In genomic region chr17:26113181-26113948, GRCm38 (mm10) we compare ENCODE assay signal across 8 mouse cellular contexts. TPM values are rescaled to one million over a fixed set of nuclear protein-coding genes. Genes with fewer than 3 reads are reported as not detected.
DNase-seq lines count a peak whose midpoint lies in the region; ATAC-seq lines count a peak whose summit lies in the region.

Tmem8 (plus strand) TSS chr17:26113299.

- intact Hi-C loops in left cerebral cortex, postnatal 36 days (cut with DNase I) = no loop called here

- ATAC-seq in inflammation-experienced regulatory T-cells, adult 6 months = peak; percentile 85
- ATAC-seq in megakaryocyte-erythroid progenitor cell, adult 5-6 weeks (replicated peaks; ENCODE audit: low FRiP score, low TSS enrichment, poor library complexity, severe bottlenecking) = peak; percentile 31; the same call in 1 of the 2 replicates

- peak; percentile 72 for DNase-seq in R1 (ENCODE audit: low read depth, low spot score)
- peak; percentile 84 to 86 for DNase-seq in cerebellum, postnatal 10 days
- peak; percentile 63 to 65 for DNase-seq in frontal cortex, postnatal 36 days (ENCODE audit: low spot score in 2 of 2)
- DNase-seq in left cerebral cortex, postnatal 36 days (ENCODE audit: low spot score in 2 of 2) = peak; percentile 67 to 76
- DNase-seq in right cerebral cortex, postnatal 25 days = peak; percentile 81
- no peak for DNase-seq in c-Kit-positive CD71-positive TER-119-positive erythroid progenitor cells, embryonic 14.5 days (ENCODE audit: low spot score)

RNA-seq across cellular contexts. Expression of gene Tmem8, which starts in this region (rescaled TPM):
- 1 to 10 TPM; 6.0 to 8.5 (median 6.3) TPM for polyA plus RNA-seq in inflammation-experienced regulatory T-cells, adult 6 months (2017; shearing (Covaris generic))
- total RNA-seq in left cerebral cortex, postnatal 36 days (2021) = 10 to 100 TPM; 13.9 to 14.0 TPM
- total RNA-seq in megakaryocyte-erythroid progenitor cell, adult 5-6 weeks (2014; fragmentation: Nextera tagmentation) = 38.1 and 41.1 TPM in 2 replicates
- total RNA-seq in megakaryocyte-erythroid progenitor cell, adult 5-6 weeks (2017) = 6.0 and 18.4 TPM in 2 replicates
